Mouse (Mus musculus) Muller cell, postnatal 12 days (primary cell): ENCODE measurements at regions not wholly inside any gene's neighbourhood (a gene's known extent, or its start where the extent isn't known, plus 50 kb on each side); places are given as distances from the start of the nearest gene placed in this dataset.

Experiments used
- DNase-seq: peaks from one replicate; pipeline ENCODE4 v3.0.0-alpha.2; 2015; ENCODE audit errors: inconsistent ontology term

- no peak for DNase-seq
Measured at GRCm38 (mm10) chr13:112168468-112168867, 119.8 kb upstream of the Ankrd55 start.

- no peak for DNase-seq
Measured at GRCm38 (mm10) chr13:112170872-112171271, 117.4 kb upstream of the Ankrd55 start.

- DNase-seq = no peak
Measured at GRCm38 (mm10) chr13:112171940-112172715, 116.1 kb upstream of the Ankrd55 start.

GRCm38 (mm10) chr13:112173973-112174372 is 114.3 kb upstream of the Ankrd55 start:
- DNase-seq = no peak

GRCm38 (mm10) chr13:112178031-112178430 is 110.2 kb upstream of the Ankrd55 start:
- DNase-seq = no peak

- DNase-seq = no peak
Measured at GRCm38 (mm10) chr13:112183996-112184395, 104.3 kb upstream of the Ankrd55 start.

- no peak for DNase-seq
Measured at GRCm38 (mm10) chr13:112185116-112185515, 103.1 kb upstream of the Ankrd55 start.

GRCm38 (mm10) chr13:112187226-112187625 is 101.0 kb upstream of the Ankrd55 start:
- DNase-seq = no peak

GRCm38 (mm10) chr13:112188313-112188712 is 99.9 kb upstream of the Ankrd55 start:
- DNase-seq = no peak

GRCm38 (mm10) chr13:112188741-112189476 is 99.3 kb upstream of the Ankrd55 start:
- DNase-seq = no peak

- DNase-seq = no peak
Measured at GRCm38 (mm10) chr13:112189605-112190004, 98.6 kb upstream of the Ankrd55 start.

- DNase-seq = no peak
Measured at GRCm38 (mm10) chr13:112192192-112192905, 95.9 kb upstream of the Ankrd55 start.

- no peak for DNase-seq
Measured at GRCm38 (mm10) chr13:112193676-112194075, 94.6 kb upstream of the Ankrd55 start.

GRCm38 (mm10) chr13:112194991-112195390 is 93.3 kb upstream of the Ankrd55 start:
- no peak for DNase-seq

GRCm38 (mm10) chr13:112196789-112197188 is 91.5 kb upstream of the Ankrd55 start:
- peak; percentile 66 for DNase-seq

- no peak for DNase-seq
Measured at GRCm38 (mm10) chr13:112203721-112204120, 84.5 kb upstream of the Ankrd55 start.

- DNase-seq = no peak
Measured at GRCm38 (mm10) chr13:112204204-112204603, 84.0 kb upstream of the Ankrd55 start.

- no peak for DNase-seq
Measured at GRCm38 (mm10) chr13:112204813-112205212, 83.4 kb upstream of the Ankrd55 start.

- DNase-seq = peak; percentile 31
Measured at GRCm38 (mm10) chr13:112207617-112208235, 80.5 kb upstream of the Ankrd55 start.

GRCm38 (mm10) chr13:112211841-112212240 is 76.4 kb upstream of the Ankrd55 start:
- peak; percentile 36 for DNase-seq

GRCm38 (mm10) chr13:112212391-112212790 is 75.9 kb upstream of the Ankrd55 start:
- DNase-seq = no peak

- no peak for DNase-seq
Measured at GRCm38 (mm10) chr13:112213652-112214081, 74.6 kb upstream of the Ankrd55 start.
